Comparison of ENCODE assay signal across 10 mouse cellular contexts in the genomic region with DNA sequence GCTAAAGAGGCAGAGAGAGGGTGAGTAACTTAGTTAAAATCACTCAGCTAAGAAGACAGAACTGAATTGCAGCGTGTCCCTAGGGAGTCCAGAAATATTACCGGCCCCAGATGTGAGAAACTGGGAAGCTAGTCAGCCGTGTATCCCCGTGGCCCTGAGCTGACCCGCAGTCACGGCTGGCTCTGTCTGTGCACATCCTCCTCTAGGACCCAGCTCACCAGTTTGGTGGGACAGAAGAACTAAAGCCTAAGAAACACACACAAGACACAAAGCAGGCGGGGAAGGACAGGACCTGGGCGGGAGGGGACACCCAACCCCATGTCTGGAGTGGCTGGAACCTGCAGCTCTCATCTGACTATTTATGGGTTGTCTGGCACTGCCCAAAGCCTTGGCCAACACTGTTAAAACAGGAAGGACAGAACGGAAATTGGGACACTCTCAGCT. TPM values are rescaled to one million over a fixed set of nuclear protein-coding genes. Genes with fewer than 3 reads are reported as not detected.
DNase-seq lines count a peak whose midpoint lies in the region; ATAC-seq lines count a peak whose summit lies in the region.
"Had no signal": no experiment of that assay in that cellular context is flagged by ENCODE, and none has a peak within 500 bp of the region (broad histone marks: within the 10 kb centered on the region; RNA-seq: fewer than 3 reads in every experiment).

No protein-coding gene starts in this region.

- H3K4me1 ChIP-seq in midbrain, embryonic 10.5 days, result no peaks in the 10 kb centered on the region
- H3K4me1 ChIP-seq: limb, embryonic 13.5 days had no signal

- no peak overlapping the region for H3K4me3 ChIP-seq in midbrain, embryonic 10.5 days
- H3K4me3 ChIP-seq: limb, embryonic 13.5 days had no signal

- 69% methylated on average over 9 of the region's 9 CpGs for WGBS in midbrain, embryonic 10.5 days

- H3K27me3 ChIP-seq in midbrain, embryonic 10.5 days (ENCODE audit: low read depth, poor library complexity, severe bottlenecking), result no peaks in the 10 kb centered on the region
- H3K27me3 ChIP-seq: limb, embryonic 13.5 days had no signal

- H3K36me3 ChIP-seq in midbrain, embryonic 10.5 days, result no peaks in the 10 kb centered on the region
- H3K36me3 ChIP-seq: limb, embryonic 13.5 days had no signal

- DNase-seq in gastrocnemius, adult 18-20 months (ENCODE audit: low spot score), result peak; percentile 69
- DNase-seq in gastrocnemius, postnatal 4 days (ENCODE audit: low spot score in 2 of 2), result no peak
- DNase-seq in heart, postnatal 4 days, result peak; percentile 22
- peak; percentile 64 for DNase-seq in skeletal muscle tissue, adult 2 months (ENCODE audit: low read depth, low spot score)
- no peak for DNase-seq in left cerebral cortex, adult 18-20 months (ENCODE audit: low spot score in 2 of 2)
- DNase-seq in midbrain, embryonic 10.5 days (ENCODE audit: low spot score), result no peak
- DNase-seq in urinary bladder, postnatal 36 days (ENCODE audit: low spot score in 2 of 2), result no peak

- H3K9me3 ChIP-seq in midbrain, embryonic 10.5 days (replicated peaks), result no peaks in the 10 kb centered on the region
- H3K9me3 ChIP-seq: limb, embryonic 13.5 days had no signal

- peak; percentile 23; the same call in 1 of the 2 replicates for ATAC-seq in common myeloid progenitor, adult 5-6 weeks (replicated peaks; ENCODE audit: low read depth, poor library complexity, severe bottlenecking)

- H3K27ac ChIP-seq in midbrain, embryonic 10.5 days (replicated peaks), result no peak overlapping the region
- H3K27ac ChIP-seq: limb, embryonic 13.5 days had no signal

RNA-seq across cellular contexts. Expression of a gene that starts 4.4 kb away (rescaled TPM):
- total RNA-seq in gastrocnemius, adult 18-20 months (2021), result under 1 TPM; 0.25 to 0.26 TPM
- under 1 TPM; 0.08 to 0.17 TPM for total RNA-seq in gastrocnemius, postnatal 4 days (2021)
- total RNA-seq in common myeloid progenitor, adult 5-6 weeks (2017), result 1.1 and 3.1 TPM in 2 replicates
- total RNA-seq in heart, postnatal 4 days (2021), result under 1 TPM; 0.45 to 0.50 TPM
- under 1 TPM; 0.58 to 0.73 TPM for total RNA-seq in left cerebral cortex, adult 18-20 months (2021)
- polyA plus RNA-seq in midbrain, embryonic 10.5 days (2016; fragmentation: Nextera tagmentation; extraction: Ambion mirVana), result 0.04 and 0.10 TPM in 2 replicates
- polyA plus RNA-seq: embryonic facial prominence, embryonic 14.5 days had no signal

RNA-seq across cellular contexts. Expression of a gene that starts 17.7 kb away (rescaled TPM):
- total RNA-seq in gastrocnemius, adult 18-20 months (2021), result 1 to 10 TPM; 3.9 to 4.4 TPM
- 10 to 100 TPM in 1 of 2 experiments, 1 to 10 TPM in 1; 9.3 to 10.5 TPM for total RNA-seq in gastrocnemius, postnatal 4 days (2021)
- total RNA-seq in common myeloid progenitor, adult 5-6 weeks (2017), result 4.5 and 9.2 TPM in 2 replicates
- 10 to 100 TPM in 1 of 2 experiments, 1 to 10 TPM in 1; 9.5 to 11.0 TPM for total RNA-seq in heart, postnatal 4 days (2021)
- total RNA-seq in left cerebral cortex, adult 18-20 months (2021), result 10 to 100 TPM; 11.3 to 13.4 TPM
- polyA plus RNA-seq in midbrain, embryonic 10.5 days (2016; fragmentation: Nextera tagmentation; extraction: Ambion mirVana), result 19.9 and 20.2 TPM in 2 replicates

RNA-seq across cellular contexts. Expression of a gene that starts 19.8 kb away (rescaled TPM):
- total RNA-seq in gastrocnemius, adult 18-20 months (2021), result 1 to 10 TPM; 1.5 to 2.3 TPM
- 1 to 10 TPM; 6.1 to 8.8 TPM for total RNA-seq in gastrocnemius, postnatal 4 days (2021)
- 0.55 TPM in 1 of 2 replicates, not detected in the other for total RNA-seq in common myeloid progenitor, adult 5-6 weeks (2017)
- 1 to 10 TPM; 1.8 to 1.9 TPM for total RNA-seq in heart, postnatal 4 days (2021)
- 1 to 10 TPM; 1.2 to 2.4 TPM for total RNA-seq in left cerebral cortex, adult 18-20 months (2021)
- polyA plus RNA-seq in midbrain, embryonic 10.5 days (2016; fragmentation: Nextera tagmentation; extraction: Ambion mirVana), result 0.86 and 1.4 TPM in 2 replicates

RNA-seq across cellular contexts. Expression of a gene that starts 33.8 kb away (rescaled TPM):
- total RNA-seq in gastrocnemius, adult 18-20 months (2021), result 10 to 100 TPM; 14.2 to 14.3 TPM
- 10 to 100 TPM; 13.8 to 18.8 TPM for total RNA-seq in gastrocnemius, postnatal 4 days (2021)
- total RNA-seq in common myeloid progenitor, adult 5-6 weeks (2017), result 15.1 and 18.0 TPM in 2 replicates
- total RNA-seq in heart, postnatal 4 days (2021), result 10 to 100 TPM; 12.5 to 13.6 TPM
- 10 to 100 TPM; 38.0 to 39.7 TPM for total RNA-seq in left cerebral cortex, adult 18-20 months (2021)
- polyA plus RNA-seq in midbrain, embryonic 10.5 days (2016; fragmentation: Nextera tagmentation; extraction: Ambion mirVana), result 6.3 and 10.0 TPM in 2 replicates

RNA-seq across cellular contexts. Expression of a gene that starts 47.0 kb away (rescaled TPM):
- total RNA-seq in gastrocnemius, adult 18-20 months (2021), result 10 to 100 TPM; 35.7 to 38.9 TPM
- 10 to 100 TPM; 45.5 to 59.0 TPM for total RNA-seq in gastrocnemius, postnatal 4 days (2021)
- 53.6 and 123 TPM in 2 replicates for total RNA-seq in common myeloid progenitor, adult 5-6 weeks (2017)
- 10 to 100 TPM; 39.4 to 43.1 TPM for total RNA-seq in heart, postnatal 4 days (2021)
- total RNA-seq in left cerebral cortex, adult 18-20 months (2021), result 100 to 1,000 TPM in 1 of 2 experiments, 10 to 100 TPM in 1; 81.0 to 102 TPM
- 24.6 and 34.1 TPM in 2 replicates for polyA plus RNA-seq in midbrain, embryonic 10.5 days (2016; fragmentation: Nextera tagmentation; extraction: Ambion mirVana)

Comparison
In these comparisons a context has a peak if more than half of its experiments do, and no peak if none do; other contexts are left out.
1. DNase-seq: peak in gastrocnemius, adult 18-20 months (single experiment), heart, postnatal 4 days (single experiment) and skeletal muscle tissue, adult 2 months (single experiment); none in gastrocnemius, postnatal 4 days (0 of 2), left cerebral cortex, adult 18-20 months (0 of 2), midbrain, embryonic 10.5 days (single experiment) and urinary bladder, postnatal 36 days (0 of 2).